Mouse (Mus musculus) bone marrow macrophage, adult 2 months (primary cell): ENCODE measurements at regions not wholly inside any gene's neighbourhood (a gene's known extent, or its start where the extent isn't known, plus 50 kb on each side); places are given as distances from the start of the nearest gene placed in this dataset.

Experiments
- H3K27ac ChIP-seq: 2 replicates; pipeline ENCODE4 v1.5.1; 2012; ENCODE audit warnings: low read depth, low read length; ENCODE audit not compliant: insufficient read depth
- H3K4me1 ChIP-seq: 2 replicates; pipeline ENCODE4 v1.6.1; 2012; ENCODE audit warnings: low read length; ENCODE audit not compliant: control insufficient read depth, insufficient read depth
- H3K4me3 ChIP-seq: 2 replicates; pipeline ENCODE4 v1.5.1; 2012; ENCODE audit warnings: mild to moderate bottlenecking, low read length, moderate library complexity; ENCODE audit not compliant: insufficient read depth
- CTCF ChIP-seq: IDR thresholded peaks from 2 replicates; pipeline ENCODE4 v1.5.1; 2012; ENCODE audit warnings: low read depth, mild to moderate bottlenecking, low read length, moderate library complexity
- POLR2A ChIP-seq: IDR thresholded peaks from 2 replicates; pipeline ENCODE4 v1.6.1; 2012; ENCODE audit warnings: mild to moderate bottlenecking, low read depth, low read length, borderline replicate concordance

GRCm38 (mm10) chr2:75014994-75015728 lies 189.6 kb downstream of the Mtx2 start:
- Histone ChIP-seq H3K4me1 (no peaks in the 10 kb centered on the region), H3K27ac (no peak overlapping the region), H3K4me3 (no peak overlapping the region)
- TF ChIP-seq POLR2A (no peak), CTCF (no peak)

GRCm38 (mm10) chr2:75019459-75019858 lies 193.9 kb downstream of the Mtx2 start:
- TF ChIP-seq POLR2A (no peak), CTCF (no peak)
- no peak overlapping the region for H3K4me3 ChIP-seq
- no peaks in the 10 kb centered on the region for H3K4me1 ChIP-seq
- no peak overlapping the region for H3K27ac ChIP-seq

GRCm38 (mm10) chr2:75021639-75022038 lies 196.0 kb downstream of the Mtx2 start:
- TF ChIP-seq POLR2A (no peak), CTCF (no peak)
- H3K4me1 ChIP-seq, result no peaks in the 10 kb centered on the region

GRCm38 (mm10) chr2:75028151-75028550 lies 202.5 kb downstream of the Mtx2 start:
- H3K4me3 ChIP-seq, result no peak overlapping the region
- H3K4me1 ChIP-seq, result no peaks in the 10 kb centered on the region
- TF ChIP-seq CTCF, result no peak
- no peak for TF ChIP-seq POLR2A
- H3K27ac ChIP-seq, result no peak overlapping the region

More at GRCm38 (mm10) chr2:75021639-75022038, 196.0 kb downstream of the Mtx2 start:
- H3K4me3 ChIP-seq, result no peak overlapping the region
- no peak overlapping the region for H3K27ac ChIP-seq

GRCm38 (mm10) chr2:75029089-75029693 lies 203.6 kb downstream of the Mtx2 start:
- Histone ChIP-seq H3K27ac (no peak overlapping the region), H3K4me3 (no peak overlapping the region), H3K4me1 (no peaks in the 10 kb centered on the region)
- no peak for TF ChIP-seq POLR2A
- TF ChIP-seq CTCF, result no peak

GRCm38 (mm10) chr2:75034708-75035107 lies 209.1 kb downstream of the Mtx2 start:
- TF ChIP-seq POLR2A (no peak), CTCF (no peak)
- H3K4me3 ChIP-seq, result no peak overlapping the region
- H3K27ac ChIP-seq, result no peak overlapping the region
- H3K4me1 ChIP-seq, result no peaks in the 10 kb centered on the region

- no peak overlapping the region for H3K27ac ChIP-seq
- no peak overlapping the region for H3K4me3 ChIP-seq
- TF ChIP-seq POLR2A (no peak), CTCF (no peak)
- H3K4me1 ChIP-seq, result no peaks in the 10 kb centered on the region
These were observed 213.5 kb downstream of the Mtx2 start for GRCm38 (mm10) chr2:75039066-75039465.

GRCm38 (mm10) chr2:75046892-75047291 lies 221.3 kb downstream of the Mtx2 start:
- Histone ChIP-seq H3K27ac (no peak overlapping the region), H3K4me1 (no peaks in the 10 kb centered on the region)

GRCm38 (mm10) chr2:75048071-75048470 lies 222.5 kb downstream of the Mtx2 start:
- Histone ChIP-seq H3K27ac (no peak overlapping the region), H3K4me3 (no peak overlapping the region), H3K4me1 (no peaks in the 10 kb centered on the region)
- TF ChIP-seq POLR2A, result no peak
- TF ChIP-seq CTCF, result no peak

More at GRCm38 (mm10) chr2:75046892-75047291, 221.3 kb downstream of the Mtx2 start:
- no peak overlapping the region for H3K4me3 ChIP-seq
- TF ChIP-seq CTCF (no peak), POLR2A (no peak)

- no peak overlapping the region for H3K4me3 ChIP-seq
- no peak overlapping the region for H3K27ac ChIP-seq
- H3K4me1 ChIP-seq, result no peaks in the 10 kb centered on the region
- TF ChIP-seq POLR2A (no peak), CTCF (no peak)
These were observed 229.0 kb downstream of the Mtx2 start for GRCm38 (mm10) chr2:75054474-75055186.
